In genomic region chr5:113271207-113271811, GRCm38 (mm10) we compare ENCODE assay signal across 10 mouse cellular contexts. TPM values are rescaled to one million over a fixed set of nuclear protein-coding genes. Genes with fewer than 3 reads are reported as not detected.
DNase-seq lines count a peak whose midpoint lies in the region; ATAC-seq and TF ChIP-seq lines count a peak whose summit lies in the region.
"Had no signal": no experiment of that assay in that cellular context is flagged by ENCODE, and none has a peak within 500 bp of the region (broad histone marks: within the 10 kb centered on the region; RNA-seq: fewer than 3 reads in every experiment).

No protein-coding gene starts in this region.

- no peaks in the 10 kb centered on the region for H3K4me1 ChIP-seq in liver, adult 2 months (ENCODE audit: control insufficient read depth, insufficient read depth, low read length)
- no peaks in the 10 kb centered on the region for H3K4me1 ChIP-seq in liver, postnatal 0 days (ENCODE audit: insufficient read depth)
- H3K4me1 ChIP-seq: heart, embryonic 15.5 days; lung, embryonic 15.5 days had no signal

- no peak for TF ChIP-seq CTCF in liver, adult 2 months (IDR thresholded peaks at IDR 0.05; ENCODE audit: low read depth, low read length)
- TF ChIP-seq CTCF in liver, postnatal 0 days (IDR thresholded peaks at IDR 0.05; ENCODE audit: low read depth) = no peak

- no peak overlapping the region for H3K27ac ChIP-seq in liver, adult 2 months (replicated peaks; ENCODE audit: insufficient read depth, low read depth, low read length)
- H3K27ac ChIP-seq in liver, postnatal 0 days (ENCODE audit: low read depth) = no peak overlapping the region
- H3K27ac ChIP-seq: heart, embryonic 15.5 days; lung, embryonic 15.5 days had no signal

- H3K9me3 ChIP-seq in liver, postnatal 0 days (ENCODE audit: low read length) = no peaks in the 10 kb centered on the region
- H3K9me3 ChIP-seq: heart, embryonic 15.5 days; lung, embryonic 15.5 days had no signal

- peak; percentile 42 to 49 for DNase-seq in cerebellum, adult 18-20 months
- no peak for DNase-seq in cerebellum, adult 8-10 months
- peak; percentile 3 for DNase-seq in liver, adult 2 months (ENCODE audit: extremely low read depth, low read depth, low spot score)
- no peak for DNase-seq in liver, postnatal 0 days
- DNase-seq in layer of hippocampus, adult 18-20 months (ENCODE audit: low spot score in 2 of 2) = peak; percentile 78 to 91
- DNase-seq in right cerebral cortex, postnatal 36 days (ENCODE audit: low spot score in 2 of 2) = peak; percentile 69 to 85
- no peak for DNase-seq in Muller cell, postnatal 12 days (ENCODE audit: inconsistent ontology term)
- DNase-seq in natural killer cell, adult 2 months (ENCODE audit: low spot score in 2 of 2) = no peak

- no peaks in the 10 kb centered on the region for H3K79me2 ChIP-seq in liver, adult 2 months (ENCODE audit: control insufficient read depth, insufficient read depth, low read length)

- TF ChIP-seq EP300 in liver, postnatal 0 days (IDR thresholded peaks at IDR 0.05; ENCODE audit: low read depth) = no peak

- no peak overlapping the region for H3K4me2 ChIP-seq in liver, postnatal 0 days (ENCODE audit: low read depth, low read length)
- H3K4me2 ChIP-seq: heart, embryonic 15.5 days; lung, embryonic 15.5 days had no signal

- no peak for ATAC-seq in liver, postnatal 0 days

- H3K4me3 ChIP-seq in liver, adult 2 months (ENCODE audit: insufficient read depth, low read depth, low read length) = no peak overlapping the region
- H3K4me3 ChIP-seq in liver, postnatal 0 days (ENCODE audit: low read depth, low read length) = no peak overlapping the region
- H3K4me3 ChIP-seq: heart, embryonic 15.5 days; lung, embryonic 15.5 days had no signal

- 80% methylated on average over 11 of the region's 11 CpGs for WGBS in liver, adult 2 months
- 64% methylated on average over 11 of the region's 11 CpGs for WGBS in liver, postnatal 0 days (ENCODE audit: insufficient replicate concordance)

- H3K9ac ChIP-seq in liver, adult 2 months (ENCODE audit: low read depth, low read length) = no peak overlapping the region
- no peak overlapping the region for H3K9ac ChIP-seq in liver, postnatal 0 days (replicated peaks)
- H3K9ac ChIP-seq: heart, embryonic 15.5 days; lung, embryonic 15.5 days had no signal

- TF ChIP-seq POLR2A in liver, adult 2 months (IDR thresholded peaks at IDR 0.05; ENCODE audit: extremely low read depth, insufficient read depth, low read length) = no peak

- no peaks in the 10 kb centered on the region for H3K36me3 ChIP-seq in liver, adult 2 months (ENCODE audit: control insufficient read depth, insufficient read depth, low read length)
- H3K36me3 ChIP-seq in liver, postnatal 0 days (replicated peaks; ENCODE audit: insufficient read depth, low read length) = no peaks in the 10 kb centered on the region
- H3K36me3 ChIP-seq: heart, embryonic 15.5 days; lung, embryonic 15.5 days had no signal

- H3K27me3 ChIP-seq in liver, adult 2 months (ENCODE audit: control insufficient read depth, insufficient read depth, low read length) = no peaks in the 10 kb centered on the region
- no peaks in the 10 kb centered on the region for H3K27me3 ChIP-seq in liver, postnatal 0 days (ENCODE audit: insufficient read depth, low read length)
- H3K27me3 ChIP-seq: heart, embryonic 15.5 days; lung, embryonic 15.5 days had no signal

RNA-seq across cellular contexts. Expression of gene Sgsm1, which starts 39.3 kb away (rescaled TPM):
- 1.5 and 1.9 TPM in 2 replicates for total RNA-seq in liver, adult 2 months (2014; rRNA removed)
- polyA plus RNA-seq in liver, adult 2 months (2012; rRNA removed) = 5.0 and 5.1 TPM in 2 replicates
- 0.45 and 0.49 TPM in 2 replicates for polyA plus RNA-seq in liver, postnatal 0 days (2015; fragmentation: Nextera tagmentation; extraction: Ambion mirVana)
- 10 to 100 TPM; 75.8 to 90.7 TPM for total RNA-seq in layer of hippocampus, adult 18-20 months (2021)

RNA-seq across cellular contexts. Expression of gene Tmem211, which starts 44.6 kb away (rescaled TPM):
- total RNA-seq in liver, adult 2 months (2014; rRNA removed) = not detected in 2 replicates
- polyA plus RNA-seq in liver, adult 2 months (2012; rRNA removed) = not detected in 2 replicates
- not detected in 2 replicates for polyA plus RNA-seq in liver, postnatal 0 days (2015; fragmentation: Nextera tagmentation; extraction: Ambion mirVana)
- not detected for total RNA-seq in layer of hippocampus, adult 18-20 months (2021)
- polyA plus RNA-seq: heart, embryonic 15.5 days; lung, embryonic 15.5 days had no signal

RNA-seq across cellular contexts. Expression of gene 2900026A02Rik, which starts 50.3 kb away (rescaled TPM):
- 8.0 and 15.4 TPM in 2 replicates for total RNA-seq in liver, adult 2 months (2014; rRNA removed)
- polyA plus RNA-seq in liver, adult 2 months (2012; rRNA removed) = 29.2 and 35.8 TPM in 2 replicates
- polyA plus RNA-seq in liver, postnatal 0 days (2015; fragmentation: Nextera tagmentation; extraction: Ambion mirVana) = 2.7 and 3.1 TPM in 2 replicates
- total RNA-seq in layer of hippocampus, adult 18-20 months (2021) = 10 to 100 TPM; 59.4 to 67.8 TPM

Comparison
In these comparisons a context has a peak if more than half of its experiments do, and no peak if none do; other contexts are left out.
1. DNase-seq: peak in cerebellum, adult 18-20 months (2 of 2), liver, adult 2 months (single experiment), layer of hippocampus, adult 18-20 months (2 of 2) and right cerebral cortex, postnatal 36 days (2 of 2); none in cerebellum, adult 8-10 months (single experiment), liver, postnatal 0 days (single experiment), Muller cell, postnatal 12 days (single experiment) and natural killer cell, adult 2 months (0 of 2).
2. RNA of gene Sgsm1, which starts 39.3 kb away (total RNA-seq): 75.8 to 90.7 TPM in layer of hippocampus, adult 18-20 months; 1.5 to 1.9 TPM in liver, adult 2 months; every median in the first group is over 10 times any median in the second.